Mouse (Mus musculus) gastrocnemius, adult 2 months (tissue): ENCODE results near the gene Clec4d. TPM values are rescaled to one million over a fixed set of nuclear protein-coding genes. Genes with fewer than 3 reads are reported as not detected.
"Not testable (repeated sequence)": the region's sequence is repeated elsewhere in the genome, so short reads cannot be mapped to it uniquely, and the experiment has no call there.

ENCODE experiments used
- DNase-seq: peaks from one replicate; pipeline ENCODE4 v3.0.0; 2022
- H3K27ac ChIP-seq: fragments of 200-600 bp; 2 replicates; pipeline ENCODE4 v1.8.1; 2022; ENCODE audit warnings: mild to moderate bottlenecking
- H3K4me3 ChIP-seq: fragments of 200-600 bp; 2 replicates; pipeline ENCODE4 v1.8.1; 2022; ENCODE audit warnings: mild to moderate bottlenecking, moderate library complexity
- CTCF ChIP-seq: fragments of 200-600 bp; IDR thresholded peaks from 2 replicates; pipeline ENCODE4 v1.8.1; 2022; ENCODE audit warnings: antibody characterized with exemption, mild to moderate bottlenecking, moderate library complexity
- intact Hi-C: fragments of 180-260 bp; cut with DNase I; formaldehyde crosslinking; loops from one replicate; pipeline ENCODE4 v1.15.1; 2025
- total RNA-seq, 2 experiments: library from RNA; stranded (reverse); gene quantifications; 2 replicates each; pipeline ENCODE4 v1.2.3; 2021

Gene Clec4d
- total RNA-seq, 2 experiments from 2014 or later, result not detected

DNA sequence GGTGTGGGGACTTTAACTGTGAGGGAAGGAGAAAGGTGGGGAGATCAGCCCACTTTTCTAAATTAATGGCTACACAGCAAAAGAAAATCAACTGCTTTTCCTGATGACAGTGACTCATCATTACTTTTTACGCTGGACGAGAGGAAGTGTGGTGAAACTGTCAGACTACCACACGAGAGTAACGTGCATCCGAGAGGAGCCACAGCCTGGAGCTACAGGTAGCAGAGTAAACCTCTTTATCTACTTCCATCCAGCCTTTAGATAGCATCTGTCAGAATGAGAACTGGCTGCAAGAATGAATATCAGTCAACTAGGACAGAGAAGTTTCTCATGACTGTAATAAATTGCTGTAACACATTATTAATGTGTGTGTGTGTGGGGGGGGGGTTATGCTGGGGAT, 5.0 kb downstream of the Clec4d start:
- H3K27ac ChIP-seq, result no peak overlapping the region
- H3K4me3 ChIP-seq, result no peak overlapping the region
- no peak for DNase-seq
- no peak for TF ChIP-seq CTCF
- intact Hi-C loops, result no loop called here

DNA sequence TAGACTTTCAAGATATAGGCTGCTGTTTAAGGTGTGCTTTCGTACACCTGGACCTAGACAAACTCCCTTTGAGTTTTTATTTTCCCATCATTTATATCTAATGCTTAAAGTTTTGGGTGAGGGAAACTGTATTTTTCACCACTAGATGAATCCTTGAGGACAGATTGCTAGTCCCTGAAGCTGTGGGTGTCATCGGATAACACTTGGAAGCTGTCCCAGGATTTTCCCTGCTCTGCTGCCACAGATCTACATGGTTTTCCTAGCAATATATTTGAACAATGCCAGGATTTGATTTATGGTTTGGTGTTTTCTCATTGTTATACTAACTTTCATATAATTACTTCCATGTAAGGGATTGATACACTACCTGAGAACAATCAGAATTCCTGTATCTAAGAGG, 17.5 kb downstream of the Clec4d start:
- H3K4me3 ChIP-seq, result no peak overlapping the region
- no peak for DNase-seq
- intact Hi-C loops, result no loop called here
- no peak for TF ChIP-seq CTCF
- no peak overlapping the region for H3K27ac ChIP-seq

DNA sequence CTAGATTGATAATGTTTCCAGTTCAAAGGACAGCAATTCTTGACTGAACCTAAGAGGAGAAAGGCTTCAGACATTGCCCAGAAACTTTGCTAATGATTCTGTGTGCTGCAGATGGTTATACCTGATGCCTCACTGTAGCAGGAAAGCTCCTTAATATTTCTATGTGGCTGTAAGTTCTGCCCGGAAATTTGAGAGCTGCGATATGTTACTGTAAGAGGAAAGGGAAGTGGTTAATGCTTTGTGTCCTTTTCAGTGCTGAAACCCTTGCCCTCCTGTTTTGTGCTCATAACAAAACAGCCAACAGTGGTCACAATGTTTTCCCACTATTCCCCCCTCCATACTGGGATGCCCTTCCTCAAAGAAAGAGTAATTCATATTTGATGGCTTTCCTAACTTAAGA, 24.4 kb downstream of the Clec4d start:
- intact Hi-C loops, result no loop called here
- DNase-seq, result no peak
- no peak for TF ChIP-seq CTCF
- H3K4me3 ChIP-seq, result no peak overlapping the region
- H3K27ac ChIP-seq, result no peak overlapping the region

DNA sequence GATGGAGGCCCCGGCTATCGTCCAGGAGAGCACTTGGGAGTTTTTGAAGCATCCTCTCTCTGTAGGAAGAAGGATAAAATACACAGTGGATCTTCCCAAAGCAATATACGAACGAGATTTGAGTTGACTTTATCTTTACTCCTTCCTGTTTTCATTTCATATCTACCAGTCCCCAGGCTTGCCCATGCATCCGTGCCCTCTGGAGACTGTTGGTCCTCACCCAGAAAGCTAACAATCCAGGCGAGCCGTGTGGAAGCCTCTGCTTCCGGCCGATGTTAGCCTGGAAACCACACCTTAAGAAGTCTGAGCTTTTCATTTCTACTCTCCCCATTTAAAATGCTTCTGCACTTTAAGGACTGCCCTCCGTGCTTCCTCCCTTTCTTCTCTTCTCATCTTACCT, 27.0 kb downstream of the Clec4d start:
- Histone ChIP-seq H3K27ac (no peak overlapping the region), H3K4me3 (no peak overlapping the region)
- DNase-seq, result no peak
- intact Hi-C loops, result no loop called here
- TF ChIP-seq CTCF, result no peak

DNA sequence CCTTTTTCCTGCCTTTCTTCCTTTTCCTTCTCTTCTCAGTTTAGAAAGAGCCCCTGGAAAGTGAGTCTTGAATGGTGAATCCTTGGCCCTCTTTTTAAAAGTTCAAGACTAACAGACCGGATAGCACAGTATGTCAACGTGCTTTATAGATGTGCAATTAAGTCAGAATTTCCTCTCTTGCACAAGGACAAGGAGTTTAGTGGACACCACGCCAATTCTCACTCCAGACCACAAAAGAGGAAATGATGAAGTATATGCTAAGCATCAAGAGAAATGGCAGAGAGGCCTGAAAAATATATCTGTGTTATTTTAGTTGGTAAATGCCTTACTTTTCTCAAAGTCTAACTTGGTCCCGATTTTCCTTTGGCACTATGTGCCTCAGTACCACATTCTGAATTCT, 27.8 kb downstream of the Clec4d start, which contains the start of gene Clec4e:
Clec4e (minus strand) TSS at position 118 of the 400 bp plus-strand sequence.
- no peak for TF ChIP-seq CTCF
- no peak for DNase-seq
- intact Hi-C loops, result no loop called here
- H3K27ac ChIP-seq, result no peak within 1 kb of the TSS
- no peak within 1 kb of the TSS for H3K4me3 ChIP-seq

DNA sequence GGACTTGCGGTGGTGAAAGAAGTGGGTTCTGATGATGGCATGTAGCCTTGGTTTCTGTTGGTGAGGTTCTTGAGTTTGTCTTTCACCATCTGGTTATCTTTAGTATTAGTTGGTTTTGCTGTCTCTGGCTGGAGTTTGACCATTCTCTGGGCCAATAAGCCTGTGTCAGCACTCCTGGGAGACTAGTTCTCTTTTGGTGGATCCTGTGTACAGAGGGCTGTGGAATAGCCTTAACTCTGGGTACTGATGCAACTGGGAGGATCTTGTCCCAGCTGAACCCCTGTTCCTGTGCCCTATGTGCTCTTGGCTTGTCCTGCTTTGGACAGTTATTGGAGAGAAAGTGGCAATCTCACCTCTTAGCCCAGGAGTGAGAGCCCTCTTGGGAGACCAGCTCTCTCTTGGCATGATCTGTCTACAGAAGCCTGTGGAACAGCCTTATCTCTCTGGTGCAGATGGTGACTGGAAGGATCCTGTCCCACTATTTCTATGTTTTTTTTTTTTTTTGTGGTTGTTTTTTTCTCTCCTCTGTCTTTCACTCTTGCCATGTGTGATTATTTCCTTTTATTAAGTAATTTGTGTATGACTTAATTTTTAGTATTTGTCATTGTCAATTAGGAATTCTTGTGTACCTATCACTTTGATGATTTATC, 31.0 kb downstream of the Clec4d start:
- H3K4me3 ChIP-seq, result no peak overlapping the region
- TF ChIP-seq CTCF, result no peak
- intact Hi-C loops, result no loop called here
- H3K27ac ChIP-seq, result no peak overlapping the region
- no peak for DNase-seq

DNA sequence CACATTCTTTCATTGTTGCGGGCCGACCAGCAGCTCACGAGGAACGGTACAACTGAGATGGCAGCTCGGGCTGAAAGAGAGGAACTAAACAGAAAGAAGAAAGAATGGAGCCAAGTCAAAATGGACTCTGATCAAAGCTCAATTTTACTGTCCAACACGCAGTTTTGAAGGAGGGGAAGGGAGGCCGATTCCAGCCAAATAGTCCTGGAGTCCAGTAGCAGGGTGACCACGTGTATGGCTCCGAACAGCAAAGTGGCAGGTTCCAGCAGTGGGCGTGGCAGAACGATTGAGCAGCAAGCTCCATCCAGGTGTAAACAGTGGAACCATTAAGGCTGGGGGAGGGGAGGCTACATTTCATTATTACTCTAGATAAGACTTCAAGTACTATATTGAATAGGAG, 31.6 kb downstream of the Clec4d start:
- H3K27ac ChIP-seq, intact Hi-C loops, H3K4me3 ChIP-seq, DNase-seq: not testable (repeated sequence)

DNA sequence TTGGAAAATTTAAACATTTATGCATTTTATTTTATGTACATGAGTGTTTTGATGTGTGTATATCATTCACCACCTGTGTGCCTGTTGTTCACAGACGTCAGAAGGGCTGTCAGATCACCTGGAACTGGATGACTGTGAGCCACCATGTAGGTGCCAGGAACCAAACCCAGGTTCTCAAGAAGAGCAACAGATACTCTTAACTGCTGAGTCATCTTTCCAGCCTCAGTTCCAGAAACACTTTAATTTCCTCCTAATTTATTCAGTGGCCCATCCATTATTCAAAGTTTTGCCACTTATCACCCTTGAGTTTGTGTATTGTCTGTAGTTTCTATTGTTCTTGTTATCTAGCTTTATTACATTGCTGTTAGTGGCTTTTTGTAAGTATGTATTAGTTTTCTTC, 34.8 kb downstream of the Clec4d start:
- Histone ChIP-seq H3K4me3 (no peak overlapping the region), H3K27ac (no peak overlapping the region)
- intact Hi-C loops, result no loop called here
- no peak for DNase-seq
- TF ChIP-seq CTCF, result no peak

DNA sequence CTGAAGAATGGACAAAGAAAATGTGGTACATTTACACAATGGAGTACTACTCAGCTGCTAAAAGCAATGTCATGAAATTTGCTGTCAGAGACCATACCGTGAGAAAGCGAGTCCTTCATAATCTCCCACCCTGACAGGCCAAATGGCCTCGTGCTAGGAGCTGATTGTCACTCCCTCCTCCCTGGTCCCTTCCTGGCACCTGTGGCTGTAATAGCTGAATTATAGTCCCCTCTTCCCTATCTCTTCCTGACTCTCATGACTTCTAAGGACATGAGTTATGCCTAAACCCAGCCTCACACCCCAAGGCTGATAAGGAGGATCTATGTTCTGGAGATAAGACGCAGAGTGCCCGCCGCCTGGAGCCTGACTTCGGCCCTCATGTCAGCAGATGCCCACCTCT, 44.4 kb downstream of the Clec4d start:
- H3K27ac ChIP-seq, intact Hi-C loops, DNase-seq, H3K4me3 ChIP-seq: not testable (repeated sequence)

DNA sequence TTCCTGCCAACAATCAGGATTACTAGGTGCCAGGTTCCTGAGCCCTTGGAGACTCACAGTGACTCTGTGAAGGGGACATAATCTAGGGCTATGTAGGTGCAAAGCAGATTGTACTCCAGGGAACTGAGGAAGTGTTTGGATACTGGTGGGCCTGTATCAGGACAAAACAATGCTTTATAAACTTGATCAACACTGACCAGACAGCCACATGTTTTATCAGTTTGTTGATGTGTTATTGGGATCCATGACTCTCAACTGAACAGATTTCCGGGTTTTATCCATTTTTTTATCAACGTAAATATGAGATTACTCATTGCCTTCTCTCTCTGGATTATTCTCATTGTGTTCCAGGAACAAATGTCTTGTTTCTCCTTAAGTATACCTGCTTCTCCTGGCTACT, 46.1 kb downstream of the Clec4d start, which contains the start of gene Vmn2r19:
Vmn2r19 (plus strand) TSS at position 301 of the 400 bp plus-strand sequence.
- DNase-seq, result no peak
- intact Hi-C loops, result no loop called here
- no peak for TF ChIP-seq CTCF
- H3K27ac ChIP-seq, result no peak within 1 kb of the TSS
- H3K4me3 ChIP-seq, result no peak within 1 kb of the TSS

Other genes starting within 250 kb of the Clec4d start
- under 1 TPM in 1 of 2 experiments, not detected in 1; 0.53 TPM for gene Clec4b1, start 212.1 kb upstream of the Clec4d start, total RNA-seq
- under 1 TPM; 0.36 to 0.95 TPM for gene Clec4a2, start 155.7 kb upstream of the Clec4d start, total RNA-seq
- not detected for gene Clec4b2, start 89.2 kb upstream of the Clec4d start, total RNA-seq
- gene Clec4n, start 32.3 kb upstream of the Clec4d start, total RNA-seq, result not detected
- gene Clec4e, start 27.8 kb downstream of the Clec4d start, total RNA-seq, result not detected
- not detected for gene Vmn2r19, start 46.2 kb downstream of the Clec4d start, total RNA-seq
- not detected for gene Vmn2r20, start 156.0 kb downstream of the Clec4d start, total RNA-seq